Mouse (Mus musculus) ovary, adult 10 weeks (tissue): ENCODE measurements around the gene Olfr160. TPM values are rescaled to one million over a fixed set of nuclear protein-coding genes. Genes with fewer than 3 reads are reported as not detected.

Experiments used
- polyA plus RNA-seq: library from polyadenylated mRNA; stranded (reverse); fragments of 350-450 nt; fragmentation: Illumina TruSeq; extraction: RNeasy Lipid Tissue Mini Kit (QIAGEN cat#74804); gene quantifications from one replicate; pipeline ENCODE4 v1.2.3, GENCODE M21; 2014

The Olfr160 gene
- polyA plus RNA-seq, result not detected

DNA sequence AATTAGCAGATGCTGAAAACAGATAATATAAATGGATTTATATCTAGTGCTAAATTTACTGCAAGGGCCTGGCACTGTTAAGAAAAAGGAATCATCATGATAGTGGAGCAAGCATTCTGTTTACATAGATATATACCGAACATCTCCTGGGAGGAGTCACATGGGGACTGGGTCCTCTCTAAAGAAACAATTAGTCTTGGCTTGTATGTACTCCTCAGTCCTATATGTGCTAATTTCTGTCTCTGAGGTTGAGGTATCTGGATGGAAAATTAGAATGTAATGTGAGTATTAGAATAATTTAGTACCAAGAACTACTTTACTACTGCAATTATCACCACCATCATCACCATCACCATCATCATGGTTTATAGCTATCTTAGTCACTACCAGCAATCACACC is at the start of gene Olfr160:
Olfr160 (minus strand) TSS at position 101 of the 400 bp plus-strand sequence.

DNA sequence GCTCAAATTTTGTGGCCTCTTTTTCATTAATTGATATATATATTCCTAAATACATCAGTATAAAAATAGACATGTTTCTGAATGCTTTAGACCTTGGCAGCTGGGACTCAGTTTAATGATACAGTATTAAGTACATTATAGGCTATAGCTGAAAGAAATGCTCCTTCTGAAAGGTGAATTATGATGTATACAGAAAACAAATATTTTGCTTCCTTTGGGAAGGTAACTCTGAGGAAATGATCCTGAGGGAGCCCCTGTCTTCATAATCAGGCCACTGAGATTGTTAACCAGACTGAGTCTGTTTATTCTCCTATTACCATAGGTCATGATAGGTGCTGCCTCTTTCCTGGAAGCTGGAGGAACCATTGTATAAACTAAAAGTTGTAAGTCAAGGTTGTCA is 28.8 kb upstream of the Olfr160 start, which contains the start of gene Olfr874:
Olfr874 (plus strand) TSS at position 301 of the 400 bp plus-strand sequence.

DNA sequence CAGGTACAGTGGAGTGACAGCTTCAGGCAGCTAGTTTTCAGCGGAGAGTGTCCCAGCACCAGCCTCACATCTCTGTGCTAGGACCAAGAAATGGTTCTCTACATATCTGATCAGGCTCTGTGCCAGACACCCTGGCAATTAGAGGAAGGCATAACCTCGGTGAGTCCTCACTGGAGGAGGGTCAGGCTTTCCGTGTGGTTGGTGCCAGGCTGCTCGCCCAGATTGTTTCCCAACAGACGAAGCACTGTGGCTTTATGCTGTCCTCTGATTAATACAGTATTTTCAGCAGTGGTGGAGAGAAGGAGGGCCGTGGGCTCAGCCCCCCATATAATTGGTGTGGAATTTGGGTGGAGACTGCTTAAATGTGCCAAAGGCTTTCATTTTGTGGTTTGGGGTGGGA is 46.9 kb downstream of the Olfr160 start, which contains the start of gene Panx3:
Panx3 (minus strand) TSS at position 121 of the 400 bp plus-strand sequence.

Other genes starting within 250 kb of the Olfr160 start
- gene Msantd2, start 226.9 kb downstream of the Olfr160 start, polyA plus RNA-seq, result 38.0 TPM
- gene Esam, start 188.2 kb downstream of the Olfr160 start, polyA plus RNA-seq, result 9.9 TPM
- gene Vsig2, start 177.0 kb downstream of the Olfr160 start, polyA plus RNA-seq, result 1.8 TPM
- gene Nrgn, start 163.3 kb downstream of the Olfr160 start, polyA plus RNA-seq, result not detected
- 47.8 TPM for gene Siae, start 160.6 kb downstream of the Olfr160 start, polyA plus RNA-seq
- gene Spa17, start 102.5 kb downstream of the Olfr160 start, polyA plus RNA-seq, result 43.1 TPM
- 28.8 TPM for gene Tbrg1, start 58.9 kb downstream of the Olfr160 start, polyA plus RNA-seq
- gene Panx3, start 47.0 kb downstream of the Olfr160 start, polyA plus RNA-seq, result not detected
- gene Olfr874, start 28.9 kb upstream of the Olfr160 start, polyA plus RNA-seq, result not detected
- gene Olfr875, start 55.6 kb upstream of the Olfr160 start, polyA plus RNA-seq, result not detected
- gene Olfr876, start 86.8 kb upstream of the Olfr160 start, polyA plus RNA-seq, result not detected
- 0.20 TPM for gene Olfr877, start 138.0 kb upstream of the Olfr160 start, polyA plus RNA-seq
- not detected for gene Olfr145, start 180.5 kb upstream of the Olfr160 start, polyA plus RNA-seq
- gene Olfr878, start 201.6 kb upstream of the Olfr160 start, polyA plus RNA-seq, result 0.51 TPM